Mouse (Mus musculus) brain, embryonic 14.5 days (tissue): ENCODE data around the gene Odam. TPM values are rescaled to one million over a fixed set of nuclear protein-coding genes. Genes with fewer than 3 reads are reported as not detected.

ENCODE experiments used
- DNase-seq: peaks from one replicate; pipeline ENCODE4 v3.0.0-alpha.2; 2011; ENCODE audit warnings: low read depth
- CTCF ChIP-seq: fragments of 200-500 bp; IDR thresholded peaks from 2 replicates; pipeline ENCODE4 v1.5.1; 2012; ENCODE audit warnings: inconsistent platforms, mild to moderate bottlenecking, moderate library complexity, borderline replicate concordance; ENCODE audit not compliant: insufficient read depth, insufficient read length; ENCODE audit errors: extremely low read depth
- POLR2A ChIP-seq: fragments of 200-500 bp; IDR thresholded peaks from 2 replicates; pipeline ENCODE4 v1.6.1; 2012; ENCODE audit warnings: mild to moderate bottlenecking, inconsistent platforms, borderline replicate concordance; ENCODE audit not compliant: poor library complexity, insufficient read depth, insufficient read length, severe bottlenecking; ENCODE audit errors: extremely low read depth
- polyA plus RNA-seq: library from polyadenylated mRNA; depleted of rRNA; stranded (reverse); fragments of >200 nt; gene quantifications from 2 replicates; pipeline ENCODE4 v1.2.3, GENCODE M21; 2012; rRNA removed

Odam gene
- not detected in 2 replicates for polyA plus RNA-seq

DNA sequence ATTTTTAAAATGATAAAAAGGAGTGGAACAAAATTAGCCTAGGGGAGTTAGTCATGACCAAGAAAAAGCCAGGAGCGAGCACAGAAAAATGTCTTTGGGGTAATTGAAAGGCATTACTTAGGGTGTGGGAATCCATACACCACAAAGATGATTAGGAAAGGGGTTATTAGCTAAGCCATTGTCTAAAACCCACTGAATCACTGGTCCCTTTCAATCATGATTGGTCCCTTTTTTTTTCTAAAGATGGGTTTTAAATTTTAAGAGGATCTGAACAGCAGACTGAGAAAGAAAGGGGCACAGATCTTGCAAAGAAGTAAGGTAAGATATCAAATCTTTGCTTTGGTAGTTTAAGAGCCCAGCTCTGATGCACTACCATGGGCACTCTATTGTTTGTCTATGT is at the start of gene Odam:
TSS of gene Odam (plus strand) at position 301 of the 400 bp plus-strand sequence.
- TF ChIP-seq POLR2A (no peak), CTCF (no peak)
- DNase-seq = no peak

DNA sequence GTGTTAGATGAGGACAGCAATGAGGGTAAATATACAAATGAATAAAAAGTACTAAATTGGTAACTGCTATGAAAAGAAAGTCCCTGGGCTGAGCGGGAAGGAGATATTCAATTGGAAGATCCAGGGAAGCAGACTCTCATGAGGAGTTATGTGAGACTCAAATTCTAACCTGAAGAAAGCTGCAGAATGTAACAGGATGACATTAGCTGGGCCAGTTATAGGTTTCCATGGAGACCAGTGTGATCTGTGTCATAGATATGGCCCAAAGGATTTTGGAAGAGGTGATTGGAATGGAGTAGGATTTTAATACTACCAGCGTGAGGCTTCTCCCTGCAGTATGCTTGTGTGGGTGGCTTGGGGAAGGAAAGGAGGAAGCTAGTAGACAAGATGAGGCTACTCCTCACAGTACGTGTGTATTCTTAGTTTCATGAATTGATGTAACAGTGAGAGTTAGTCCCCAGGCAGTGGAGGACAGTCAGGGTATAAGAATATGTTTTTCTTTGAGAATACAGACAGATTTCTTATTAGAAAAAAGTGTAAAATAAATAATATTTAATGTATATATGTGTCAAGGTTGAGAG is 29.6 kb upstream of the Odam start:
- TF ChIP-seq POLR2A = no peak
- peak; percentile 2 for DNase-seq

- DNase-seq = peak; percentile 11
- TF ChIP-seq POLR2A = no peak
- no peak for TF ChIP-seq CTCF
Measured at GRCm38 (mm10) chr5:87870084-87870483, 14.7 kb upstream of the Odam start.

GRCm38 (mm10) chr5:87871423-87871822 is 13.4 kb upstream of the Odam start:
- DNase-seq = no peak
- no peak for TF ChIP-seq POLR2A
- TF ChIP-seq CTCF = peak; percentile 45; the same call in 1 of the 2 replicates

DNA sequence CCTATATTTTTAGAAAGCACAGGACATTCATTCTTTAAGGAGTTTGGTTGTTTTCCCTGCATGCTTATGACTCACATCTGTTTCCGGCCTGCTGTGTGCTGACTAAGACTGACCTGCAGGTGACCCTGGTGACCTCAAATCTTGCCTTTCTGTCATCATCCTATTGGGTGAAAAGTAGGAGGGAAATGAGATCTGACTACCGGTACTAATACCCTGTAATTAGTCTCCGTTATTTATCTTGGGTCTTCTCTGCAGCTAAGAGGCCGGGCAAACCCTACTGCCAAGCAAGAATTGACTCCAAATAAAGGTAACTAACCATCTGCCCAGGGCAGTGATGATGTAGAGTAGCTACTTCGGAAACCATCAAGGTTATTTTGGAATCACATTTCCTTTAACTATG is 40.5 kb downstream of the Odam start, which contains the start of gene Csn3:
TSS of gene Csn3 (plus strand) at position 208 of the 400 bp plus-strand sequence.
- TF ChIP-seq POLR2A (no peak), CTCF (no peak)
- no peak for DNase-seq

GRCm38 (mm10) chr5:87931603-87932002 is 46.8 kb downstream of the Odam start:
- TF ChIP-seq CTCF (no peak), POLR2A (no peak)
- DNase-seq = no peak

DNA sequence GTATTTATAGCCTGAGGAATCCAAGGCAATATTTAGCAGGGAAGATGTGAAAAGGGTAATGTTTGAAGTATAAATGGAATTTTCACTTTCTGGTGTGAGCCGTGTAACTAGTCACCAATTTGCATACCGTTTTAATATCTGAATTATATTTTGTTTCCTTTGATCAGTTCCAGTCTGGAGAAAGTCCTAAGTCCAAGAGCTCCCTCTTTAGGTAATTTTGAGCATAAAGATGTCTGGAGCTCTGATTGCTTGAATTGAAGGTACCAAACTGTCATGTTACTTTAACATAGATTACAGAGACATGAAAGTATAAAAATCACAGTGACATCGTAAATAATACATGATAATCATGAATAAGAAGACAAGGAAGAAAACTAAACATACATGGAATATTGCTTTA is 55.9 kb downstream of the Odam start:
- TF ChIP-seq CTCF (no peak), POLR2A (no peak)
- peak; percentile 34 for DNase-seq

DNA sequence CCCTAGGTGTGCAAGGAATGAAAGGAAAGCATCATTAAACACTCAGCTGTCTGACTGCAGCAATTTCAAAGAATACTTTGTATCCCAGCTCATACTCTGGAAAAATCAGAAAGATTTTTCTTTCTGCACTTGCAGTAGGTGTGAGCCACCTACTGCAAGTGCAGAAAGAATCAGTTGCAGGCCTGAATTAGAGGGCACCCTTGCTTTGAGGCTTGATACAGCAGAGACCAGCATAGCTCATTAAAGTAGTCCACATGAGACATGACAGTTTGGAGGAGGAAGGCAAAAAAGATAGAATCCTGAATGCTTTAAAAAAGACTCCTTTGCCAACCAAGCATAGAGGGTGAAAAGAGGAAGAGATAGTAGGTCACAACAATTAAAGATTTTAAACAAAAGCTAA is 57.7 kb downstream of the Odam start:
- no peak for TF ChIP-seq POLR2A
- TF ChIP-seq CTCF = no peak
- DNase-seq = peak; percentile 34

Other genes with a start within 250 kb of the Odam start
- gene Csn1s1, start 218.8 kb upstream of the Odam start, polyA plus RNA-seq = not detected in 2 replicates
- not detected in 2 replicates for gene Csn2, start 185.4 kb upstream of the Odam start, polyA plus RNA-seq
- not detected in 2 replicates for gene Csn1s2a, start 110.5 kb upstream of the Odam start, polyA plus RNA-seq
- gene Csn1s2b, start 76.9 kb upstream of the Odam start, polyA plus RNA-seq = not detected in 2 replicates
- not detected in 2 replicates for gene Prr27, start 59.3 kb upstream of the Odam start, polyA plus RNA-seq
- not detected in 2 replicates for gene Csn3, start 40.5 kb downstream of the Odam start, polyA plus RNA-seq
- gene 2310003L06Rik, start 84.4 kb downstream of the Odam start, polyA plus RNA-seq = not detected in 2 replicates
- not detected in 2 replicates for gene Gm28434, start 84.5 kb downstream of the Odam start, polyA plus RNA-seq
- not detected in 2 replicates for gene Cabs1, start 94.4 kb downstream of the Odam start, polyA plus RNA-seq
- not detected in 2 replicates for gene Smr3a, start 117.5 kb downstream of the Odam start, polyA plus RNA-seq
- gene Smr2, start 201.5 kb downstream of the Odam start, polyA plus RNA-seq = not detected in 2 replicates
- not detected in 2 replicates for gene Gm11116, start 226.5 kb downstream of the Odam start, polyA plus RNA-seq